Mouse (Mus musculus) splenic B cell, adult 2 months (primary cell): ENCODE measurements around the gene Bco2.

Experiments used
- DNase-seq: peaks from one replicate; pipeline ENCODE4 v3.0.0-alpha.2; 2011; ENCODE audit warnings: low read depth, low spot score
- H3K27me3 ChIP-seq: 2 replicates; pipeline ENCODE4 v1.6.1; 2012; ENCODE audit warnings: mild to moderate bottlenecking, low read length, moderate library complexity, mixed read lengths; ENCODE audit not compliant: control insufficient read depth, poor library complexity, insufficient read depth, severe bottlenecking
- H3K36me3 ChIP-seq: 2 replicates; pipeline ENCODE4 v1.6.1; 2012; ENCODE audit warnings: mild to moderate bottlenecking, low read length, moderate library complexity, mixed read lengths; ENCODE audit not compliant: control insufficient read depth, poor library complexity, insufficient read depth, severe bottlenecking

Gene Bco2

GRCm38 (mm10) chr9:50505405-50505804 lies 49.6 kb downstream of the Bco2 start:
- no peak for DNase-seq
- Histone ChIP-seq H3K27me3 (no peaks in the 10 kb centered on the region), H3K36me3 (no peaks in the 10 kb centered on the region)

- Histone ChIP-seq H3K27me3 (no peaks in the 10 kb centered on the region), H3K36me3 (no peaks in the 10 kb centered on the region)
- DNase-seq: no peak
Measured at GRCm38 (mm10) chr9:50502949-50503348, 52.0 kb downstream of the Bco2 start.

- Histone ChIP-seq H3K27me3 (no peaks in the 10 kb centered on the region), H3K36me3 (no peaks in the 10 kb centered on the region)
- DNase-seq: peak; percentile 53
Measured at GRCm38 (mm10) chr9:50500974-50501501, 53.9 kb downstream of the Bco2 start.

GRCm38 (mm10) chr9:50500467-50500973 lies 54.5 kb downstream of the Bco2 start:
- Histone ChIP-seq H3K36me3 (no peaks in the 10 kb centered on the region), H3K27me3 (no peaks in the 10 kb centered on the region)
- DNase-seq: no peak

- DNase-seq: no peak
- Histone ChIP-seq H3K27me3 (no peaks in the 10 kb centered on the region), H3K36me3 (no peaks in the 10 kb centered on the region)
Measured at GRCm38 (mm10) chr9:50499781-50500180, 55.2 kb downstream of the Bco2 start.

GRCm38 (mm10) chr9:50498815-50499214 lies 56.2 kb downstream of the Bco2 start:
- DNase-seq: peak; percentile 11

GRCm38 (mm10) chr9:50497536-50497935 lies 57.4 kb downstream of the Bco2 start:
- H3K27me3 ChIP-seq: no peaks in the 10 kb centered on the region; the same call in 1 of the 2 replicates
- DNase-seq: no peak
- H3K36me3 ChIP-seq: no peaks in the 10 kb centered on the region

More at GRCm38 (mm10) chr9:50498815-50499214, 56.2 kb downstream of the Bco2 start:
- no peaks in the 10 kb centered on the region; the same call in 1 of the 2 replicates for H3K27me3 ChIP-seq
- H3K36me3 ChIP-seq: no peaks in the 10 kb centered on the region

- no peaks in the 10 kb centered on the region; the same call in 1 of the 2 replicates for H3K27me3 ChIP-seq
- DNase-seq: no peak
- no peaks in the 10 kb centered on the region for H3K36me3 ChIP-seq
Measured at GRCm38 (mm10) chr9:50497076-50497475, 57.9 kb downstream of the Bco2 start.

- DNase-seq: no peak
- Histone ChIP-seq H3K36me3 (no peaks in the 10 kb centered on the region), H3K27me3 (no peaks in the 10 kb centered on the region; the same call in 1 of the 2 replicates)
Measured at GRCm38 (mm10) chr9:50496546-50496945, 58.4 kb downstream of the Bco2 start.

- DNase-seq: no peak
- H3K27me3 ChIP-seq: no peaks in the 10 kb centered on the region; the same call in 1 of the 2 replicates
- H3K36me3 ChIP-seq: no peaks in the 10 kb centered on the region
Measured at GRCm38 (mm10) chr9:50496151-50496505, 58.9 kb downstream of the Bco2 start.

- Histone ChIP-seq H3K27me3 (no peaks in the 10 kb centered on the region; the same call in 1 of the 2 replicates), H3K36me3 (no peaks in the 10 kb centered on the region)
- DNase-seq: no peak
Measured at GRCm38 (mm10) chr9:50495405-50496150, 59.4 kb downstream of the Bco2 start.

GRCm38 (mm10) chr9:50494311-50494710 lies 60.7 kb downstream of the Bco2 start, which contains the start of gene Plet1:
TSS of gene Plet1 (plus strand) at chr9:50494525.
- DNase-seq: no peak
- no peaks in the 10 kb centered on the region; the same call in 1 of the 2 replicates for H3K27me3 ChIP-seq
- H3K36me3 ChIP-seq: no peaks in the 10 kb centered on the region

- DNase-seq: no peak
- no peaks in the 10 kb centered on the region for H3K36me3 ChIP-seq
- H3K27me3 ChIP-seq: no peaks in the 10 kb centered on the region; the same call in 1 of the 2 replicates
Measured at GRCm38 (mm10) chr9:50493777-50494176, 61.2 kb downstream of the Bco2 start.

- no peak for DNase-seq
Measured at GRCm38 (mm10) chr9:50491531-50492045, 63.4 kb downstream of the Bco2 start.

GRCm38 (mm10) chr9:50490836-50491235 lies 64.1 kb downstream of the Bco2 start:
- Histone ChIP-seq H3K27me3 (no peaks in the 10 kb centered on the region; the same call in 1 of the 2 replicates), H3K36me3 (no peaks in the 10 kb centered on the region)
- DNase-seq: no peak

More at GRCm38 (mm10) chr9:50491531-50492045, 63.4 kb downstream of the Bco2 start:
- Histone ChIP-seq H3K27me3 (no peaks in the 10 kb centered on the region; the same call in 1 of the 2 replicates), H3K36me3 (no peaks in the 10 kb centered on the region)
